Mouse (Mus musculus) hindbrain, postnatal 0 days (tissue): ENCODE measurements at regions not wholly inside any gene's neighbourhood (a gene's known extent, or its start where the extent isn't known, plus 50 kb on each side); places are given as distances from the start of the nearest gene placed in this dataset.

Experiments
- ATAC-seq: fragments of 200-750 bp; cut with Nextera tagmentation; 2 replicates; pipeline ENCODE4 v1.8.0; 2017; ENCODE audit warnings: mild to moderate bottlenecking, moderate TSS enrichment, moderate library complexity
- DNase-seq: peaks from one replicate; pipeline ENCODE4 v3.0.0-alpha.2; 2015; ENCODE audit warnings: low spot score
- H3K27ac ChIP-seq: fragments of 300-500 bp; sonication (generic); 2 replicates; pipeline ENCODE4 v1.5.1; 2014; ENCODE audit warnings: mild to moderate bottlenecking
- H3K27me3 ChIP-seq: fragments of 300-500 bp; sonication (generic); 2 replicates; pipeline ENCODE4 v1.6.1; 2014; ENCODE audit warnings: low read length, mixed read lengths; ENCODE audit not compliant: insufficient read depth
- H3K36me3 ChIP-seq: fragments of 300-500 bp; sonication (generic); 2 replicates; pipeline ENCODE4 v1.6.1; 2014; ENCODE audit warnings: low read length, mixed read lengths; ENCODE audit not compliant: insufficient read depth
- H3K4me1 ChIP-seq: fragments of 300-500 bp; sonication (generic); 2 replicates; pipeline ENCODE4 v1.6.1; 2014; ENCODE audit warnings: antibody characterized with exemption, low read length, mixed read lengths; ENCODE audit not compliant: insufficient read depth
- H3K4me2 ChIP-seq: fragments of 300-500 bp; sonication (generic); 2 replicates; pipeline ENCODE4 v1.6.1; 2014; ENCODE audit warnings: low read depth, mild to moderate bottlenecking, low read length, moderate library complexity, mixed read lengths
- H3K4me3 ChIP-seq: fragments of 300-500 bp; sonication (generic); 2 replicates; pipeline ENCODE4 v1.5.1; 2014; ENCODE audit warnings: low read length
- H3K9ac ChIP-seq: fragments of 300-500 bp; sonication (generic); replicated peaks from 2 replicates; pipeline ENCODE4 v1.6.1; 2014; ENCODE audit warnings: mild to moderate bottlenecking, low read length, moderate library complexity, mixed read lengths
- H3K9me3 ChIP-seq: fragments of 300-500 bp; sonication (generic); 2 replicates; pipeline ENCODE4 v1.6.1; 2016; ENCODE audit warnings: low read length, mixed read lengths
- CTCF ChIP-seq: IDR thresholded peaks from 2 replicates; pipeline ENCODE4 v1.5.1; 2016; ENCODE audit warnings: antibody characterized with exemption, control low read depth, low read depth
- WGBS: fragments of 180-500 bp; shearing (Covaris S2); extraction: QIAGEN DNeasy Blood & Tissue Kit; methylation state at CpG from one replicate; pipeline ENCODE4 v1.1.7; 2014; 5-methylcytosine and 5-hydroxymethylcytosine counted together

DNA sequence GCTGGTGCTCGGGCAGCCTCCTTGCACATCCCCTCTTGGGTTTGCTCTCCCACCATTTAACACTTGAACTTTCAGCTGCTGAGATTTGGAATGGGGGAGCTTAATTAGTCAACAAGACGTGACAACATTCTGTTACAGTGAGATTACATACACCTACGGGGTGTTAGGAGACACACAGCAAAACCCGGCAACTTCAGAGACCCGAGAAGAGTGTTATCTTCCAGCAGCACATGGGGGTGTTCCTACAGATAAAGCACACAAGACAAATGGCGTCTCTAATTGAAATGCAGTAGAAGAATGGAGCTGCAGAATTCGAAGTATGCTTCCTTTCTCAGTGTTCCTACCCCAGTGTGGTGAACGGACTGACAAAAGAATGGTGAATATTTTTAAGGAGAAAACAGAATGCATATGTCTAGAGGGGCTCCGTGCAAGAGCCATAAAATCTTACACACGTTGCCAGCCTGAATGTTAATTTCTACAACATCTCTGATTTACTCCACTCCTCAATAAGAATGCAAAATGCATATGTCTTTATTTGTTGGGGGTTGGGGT lies 215.2 kb downstream of the Sox11 start:
- WGBS, result 31% methylated on average over 10 of the region's 10 CpGs
- ATAC-seq (no peak), DNase-seq (no peak)

DNA sequence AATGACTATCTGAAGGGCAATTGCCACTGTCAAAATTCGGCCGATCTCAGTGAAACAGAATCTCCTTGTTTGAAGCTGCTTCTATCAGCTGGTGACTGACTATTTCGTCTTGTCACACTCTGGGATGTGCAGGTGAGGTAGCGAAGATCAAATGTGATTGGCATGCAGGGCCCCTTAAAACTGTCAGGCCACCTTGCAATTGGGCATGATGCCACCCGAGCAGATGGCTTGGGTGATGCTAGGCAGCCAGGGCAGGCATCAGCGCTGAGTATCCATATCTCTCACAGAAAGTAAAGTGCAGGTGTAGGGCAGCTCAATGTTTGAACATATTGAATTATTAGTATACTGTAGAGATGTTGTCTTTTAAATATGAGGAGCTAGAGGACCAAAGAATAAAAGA lies 223.8 kb downstream of the Sox11 start:
- Histone ChIP-seq H3K4me3 (no peak overlapping the region), H3K27ac (no peak overlapping the region), H3K4me2 (no peak overlapping the region), H3K9ac (no peak overlapping the region), H3K36me3 (no peaks in the 10 kb centered on the region), H3K27me3 (no peaks in the 10 kb centered on the region), H3K9me3 (no peaks in the 10 kb centered on the region), H3K4me1 (peaks cover 4% of the 10 kb centered on the region; the same call in 1 of the 2 replicates)
- 60% methylated on average over 6 of the region's 6 CpGs for WGBS
- TF ChIP-seq CTCF, result no peak
- peak; percentile 56 for DNase-seq
- 0 out of 2 replicates have a peak, but pooled peaks have one; percentile 45 for ATAC-seq

More for the DNA sequence above, 215.2 kb downstream of the Sox11 start:
- no peak overlapping the region for H3K9ac ChIP-seq
- no peaks in the 10 kb centered on the region for H3K4me1 ChIP-seq
- H3K9me3 ChIP-seq, result no peaks in the 10 kb centered on the region
- H3K36me3 ChIP-seq, result no peaks in the 10 kb centered on the region
- H3K4me2 ChIP-seq, result no peak overlapping the region
- no peaks in the 10 kb centered on the region for H3K27me3 ChIP-seq
- H3K4me3 ChIP-seq, result no peak overlapping the region
- no peak for TF ChIP-seq CTCF
- H3K27ac ChIP-seq, result no peak overlapping the region

DNA sequence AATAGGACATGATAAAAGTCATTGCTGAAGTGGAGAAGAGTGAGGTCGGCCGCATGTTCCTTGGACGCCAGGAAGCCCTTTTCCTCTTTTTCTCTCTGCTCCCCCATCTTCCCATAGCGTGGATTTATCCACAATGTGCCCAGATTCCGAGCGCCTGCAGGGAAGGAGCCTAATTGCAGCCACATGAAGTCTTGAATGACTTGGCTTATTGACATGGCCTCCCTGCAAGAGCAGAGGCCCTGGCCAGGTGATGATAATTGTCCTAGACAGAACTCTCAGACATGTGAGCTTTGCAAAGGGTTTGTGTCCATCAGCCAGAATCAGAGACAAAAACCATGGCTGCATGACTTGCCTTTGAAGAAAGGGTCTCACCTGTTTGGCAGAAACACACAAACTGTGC lies 227.0 kb downstream of the Sox11 start:
- no peak overlapping the region for H3K4me2 ChIP-seq
- H3K4me1 ChIP-seq, result peaks cover 4% of the 10 kb centered on the region; the same call in 1 of the 2 replicates
- ATAC-seq (no peak), DNase-seq (peak; percentile 59)
- H3K9ac ChIP-seq, result no peak overlapping the region
- no peaks in the 10 kb centered on the region for H3K36me3 ChIP-seq
- no peak overlapping the region for H3K27ac ChIP-seq
- no peaks in the 10 kb centered on the region for H3K27me3 ChIP-seq
- no peak for TF ChIP-seq CTCF
- no peak overlapping the region for H3K4me3 ChIP-seq
- H3K9me3 ChIP-seq, result no peaks in the 10 kb centered on the region
- WGBS, result 56% methylated on average over 6 of the region's 6 CpGs

DNA sequence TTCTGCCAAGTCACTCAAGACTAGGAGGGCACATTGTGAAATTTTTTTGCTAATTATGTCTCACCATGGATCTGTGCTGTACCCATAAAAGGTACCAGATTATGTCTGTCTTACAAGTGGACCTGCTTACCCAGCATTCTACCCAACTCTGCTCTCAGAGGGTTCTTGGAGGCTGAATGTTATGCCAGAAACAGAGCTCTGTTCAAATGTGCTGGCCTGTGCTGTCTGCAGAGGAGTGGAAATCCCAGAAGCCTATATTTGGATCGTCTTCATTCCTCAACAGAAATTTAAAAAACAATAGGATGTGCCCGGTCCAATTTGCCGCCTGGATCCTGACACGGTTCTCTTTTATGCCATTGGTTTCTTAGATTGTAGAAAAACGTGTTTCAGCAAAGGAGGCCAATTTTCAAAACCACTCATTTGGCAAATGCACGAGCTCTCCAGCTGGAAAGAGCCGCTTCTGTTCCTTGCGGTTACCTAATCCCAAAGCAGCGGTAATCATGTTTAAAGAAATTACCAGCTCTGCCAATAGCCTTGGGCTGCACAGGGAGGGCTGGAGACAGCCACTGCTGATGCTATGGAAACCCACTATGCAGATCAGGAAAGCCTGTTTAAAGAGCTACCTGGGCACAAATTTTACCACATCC lies 237.3 kb downstream of the Sox11 start:
- 28% methylated on average over 9 of the region's 9 CpGs for WGBS
- H3K9ac ChIP-seq, result no peak overlapping the region
- H3K4me3 ChIP-seq, result no peak overlapping the region
- H3K36me3 ChIP-seq, result no peaks in the 10 kb centered on the region
- peak overlapping the region; percentile 49 for H3K27ac ChIP-seq
- no peak for TF ChIP-seq CTCF
- no peaks in the 10 kb centered on the region for H3K9me3 ChIP-seq
- H3K27me3 ChIP-seq, result no peaks in the 10 kb centered on the region
- no peak overlapping the region for H3K4me2 ChIP-seq
- peak; percentile 75 for DNase-seq
- peak; percentile 80 for ATAC-seq
- no peaks in the 10 kb centered on the region for H3K4me1 ChIP-seq

- Histone ChIP-seq H3K9me3 (no peaks in the 10 kb centered on the region), H3K9ac (no peak overlapping the region), H3K4me2 (no peak overlapping the region), H3K4me1 (no peaks in the 10 kb centered on the region), H3K36me3 (no peaks in the 10 kb centered on the region), H3K27me3 (no peaks in the 10 kb centered on the region), H3K4me3 (no peak overlapping the region), H3K27ac (no peak overlapping the region)
- WGBS, result 88% methylated on average over 2 of the region's 2 CpGs
- ATAC-seq (no peak), DNase-seq (no peak)
- TF ChIP-seq CTCF, result no peak
These were observed 239.4 kb downstream of the Sox11 start for GRCm38 (mm10) chr12:27102996-27103395.

DNA sequence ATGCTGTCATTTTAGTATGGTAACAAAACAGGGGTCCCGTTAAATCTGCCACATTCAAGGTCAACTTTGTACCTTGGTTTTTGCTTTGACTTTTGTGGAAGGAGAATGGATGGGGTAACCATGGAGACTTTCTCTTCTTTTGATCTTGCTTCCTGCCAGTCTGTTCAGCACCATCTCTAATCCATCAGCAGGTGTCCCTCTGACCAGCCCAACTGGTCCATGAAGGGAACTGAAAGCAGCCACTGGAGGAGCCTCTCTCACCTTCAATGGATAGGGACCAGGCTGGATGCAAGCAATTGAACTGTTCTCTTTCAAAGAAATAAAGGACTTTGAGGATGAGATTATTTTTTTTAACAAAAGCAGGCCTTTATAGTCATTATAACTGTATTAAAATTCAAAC lies 253.2 kb downstream of the Sox11 start:
- Histone ChIP-seq H3K27me3 (no peaks in the 10 kb centered on the region), H3K4me3 (no peak overlapping the region), H3K4me1 (no peaks in the 10 kb centered on the region), H3K36me3 (no peaks in the 10 kb centered on the region), H3K9me3 (peaks cover 6% of the 10 kb centered on the region; the same call in 1 of the 2 replicates), H3K4me2 (no peak overlapping the region), H3K27ac (no peak overlapping the region), H3K9ac (no peak overlapping the region)
- no peak for ATAC-seq
- DNase-seq, result no peak
- WGBS, result 57% methylated on average over 1 of the region's 1 CpGs
- TF ChIP-seq CTCF, result no peak

DNA sequence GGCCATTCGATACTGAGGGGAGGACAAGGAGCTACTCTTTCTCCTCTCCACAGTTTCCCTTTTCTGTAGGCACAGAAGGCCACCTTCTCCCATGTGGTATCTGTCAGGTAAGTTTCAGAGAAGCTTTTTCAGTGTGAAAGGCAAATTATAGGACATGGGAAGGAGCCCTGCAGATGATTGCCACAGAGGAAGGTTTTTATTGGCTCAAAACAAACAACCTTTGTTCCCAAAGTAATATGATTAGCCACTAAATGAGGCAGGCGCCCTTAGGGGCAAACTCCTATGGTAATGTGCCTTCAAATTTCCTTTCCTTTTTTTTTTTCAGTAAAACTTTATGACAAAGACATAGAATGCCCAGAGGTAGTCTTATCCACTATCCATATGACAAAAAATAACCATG lies 256.5 kb downstream of the Sox11 start:
- H3K27me3 ChIP-seq, result no peaks in the 10 kb centered on the region
- 81% methylated on average over 2 of the region's 2 CpGs for WGBS
- H3K36me3 ChIP-seq, result no peaks in the 10 kb centered on the region
- no peak for ATAC-seq
- no peak overlapping the region for H3K4me2 ChIP-seq
- no peaks in the 10 kb centered on the region for H3K9me3 ChIP-seq
- no peak overlapping the region for H3K4me3 ChIP-seq
- no peak for TF ChIP-seq CTCF
- H3K4me1 ChIP-seq, result peaks cover 11% of the 10 kb centered on the region; the same call in 1 of the 2 replicates
- H3K27ac ChIP-seq, result no peak overlapping the region
- no peak for DNase-seq
- H3K9ac ChIP-seq, result no peak overlapping the region
